Mouse (Mus musculus) layer of hippocampus, adult 2 months (tissue): ENCODE data around the gene Ltbp1. TPM values are rescaled to one million over a fixed set of nuclear protein-coding genes. Genes with fewer than 3 reads are reported as not detected.
A peak's percentile ranks its signal among the peaks of the same experiment; 100 is the strongest.
"Not testable (repeated sequence)": the region's sequence is repeated elsewhere in the genome, so short reads cannot be mapped to it uniquely, and the experiment has no call there.

Experiments
- DNase-seq, 2 experiments: peaks; one replicate each; pipeline ENCODE4 v3.0.0; 2022; ENCODE audit warnings: low spot score in 2 of 2
- H3K27ac ChIP-seq: fragments of 200-600 bp; 2 replicates; pipeline ENCODE4 v1.8.1; 2022
- H3K4me3 ChIP-seq: fragments of 200-600 bp; 2 replicates; pipeline ENCODE4 v1.8.1; 2022; ENCODE audit warnings: mild to moderate bottlenecking
- CTCF ChIP-seq: fragments of 200-600 bp; conservative IDR thresholded peaks from 2 replicates; pipeline ENCODE4 v1.8.1; 2022; ENCODE audit warnings: antibody characterized with exemption, mild to moderate bottlenecking, moderate library complexity
- total RNA-seq, 2 experiments: library from RNA; stranded (reverse); gene quantifications; 2 replicates each; pipeline ENCODE4 v1.2.3; 2021

The Ltbp1 gene
- total RNA-seq, 2 experiments from 2014 or later, result 6.3 to 7.4 TPM

DNA sequence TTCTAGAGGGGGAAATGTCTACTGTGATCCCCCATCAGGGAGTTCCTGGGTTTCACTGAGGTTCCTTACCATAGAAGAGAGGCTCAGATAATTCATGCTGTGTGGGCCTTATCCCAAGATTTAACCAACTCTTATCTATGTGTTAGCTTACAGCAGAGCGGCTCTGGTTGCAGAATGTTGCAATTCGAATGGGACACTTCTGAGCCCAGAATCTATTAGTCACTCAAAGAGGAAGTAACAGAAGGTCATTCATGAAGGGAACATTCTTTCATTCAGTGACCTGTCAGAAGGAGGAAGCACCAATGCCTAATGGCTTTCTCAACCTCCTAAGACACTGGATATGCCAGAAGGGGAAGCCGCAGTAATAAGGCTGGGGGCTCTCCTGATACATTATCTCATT lies 114.1 kb downstream of the Ltbp1 start:
- Histone ChIP-seq H3K4me3 (no peak overlapping the region), H3K27ac (no peak overlapping the region)
- no peak for DNase-seq
- TF ChIP-seq CTCF, result no peak

DNA sequence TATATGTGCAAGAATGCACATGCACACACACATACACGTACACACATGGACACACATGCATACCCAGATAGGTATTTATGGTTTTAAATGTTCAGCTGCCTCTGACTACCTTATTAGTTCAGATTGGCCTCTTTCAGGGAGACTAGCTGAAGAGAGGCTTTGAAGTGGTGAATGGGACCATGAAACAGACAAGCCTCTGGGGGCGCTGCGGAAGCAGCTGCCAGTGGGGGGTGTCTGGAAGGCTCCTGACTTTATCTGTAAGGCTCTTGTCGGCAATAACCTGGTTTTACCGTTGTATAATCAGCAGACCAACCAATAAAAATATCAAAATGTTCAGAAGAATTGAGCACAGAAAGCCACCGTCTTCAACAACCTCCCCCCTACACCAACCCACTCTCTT lies 114.7 kb downstream of the Ltbp1 start:
- peak; percentile 67 for TF ChIP-seq CTCF
- DNase-seq, result no peak
- Histone ChIP-seq H3K27ac (no peak overlapping the region), H3K4me3 (no peak overlapping the region)

DNA sequence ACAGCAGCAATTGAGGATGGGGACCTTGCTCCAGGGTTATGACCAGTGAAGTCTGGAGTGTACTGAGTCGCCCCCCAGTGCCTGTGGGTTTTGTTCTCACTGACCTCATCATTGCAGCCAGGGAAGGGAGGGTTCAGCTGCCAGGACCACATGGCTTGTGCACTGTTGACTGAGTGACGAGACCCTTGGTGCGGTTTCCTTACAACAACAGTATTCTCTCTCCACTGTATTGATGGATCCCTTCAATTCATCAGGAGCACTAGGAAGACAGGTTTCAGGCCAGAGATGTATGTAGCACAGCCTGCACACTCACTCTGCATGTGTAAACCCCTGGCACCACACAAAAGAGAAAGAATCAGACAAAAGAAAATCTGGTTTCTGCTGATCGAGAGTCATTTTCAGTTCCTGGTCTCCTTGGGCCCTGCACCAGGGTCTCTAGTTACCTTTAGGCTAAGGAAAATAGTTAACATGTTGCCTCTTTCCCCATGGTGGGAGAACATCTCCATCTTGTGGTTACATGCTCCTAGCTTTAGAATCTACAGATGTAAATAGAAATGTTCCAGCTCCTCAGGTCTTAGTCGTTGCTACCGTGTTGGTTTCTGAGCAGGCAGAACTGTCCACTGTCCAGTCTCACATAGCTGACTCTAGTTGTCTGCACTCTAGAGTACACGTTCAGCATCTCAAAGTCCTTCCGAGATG lies 117.4 kb downstream of the Ltbp1 start:
- TF ChIP-seq CTCF, result peak; percentile 33
- H3K4me3 ChIP-seq, result no peak overlapping the region
- DNase-seq, result no peak
- no peak overlapping the region for H3K27ac ChIP-seq

GRCm38 (mm10) chr17:75128337-75128935 lies 123.1 kb downstream of the Ltbp1 start:
- no peak overlapping the region for H3K27ac ChIP-seq
- TF ChIP-seq CTCF, result peak; percentile 69
- H3K4me3 ChIP-seq, result no peak overlapping the region
- no peak for DNase-seq

DNA sequence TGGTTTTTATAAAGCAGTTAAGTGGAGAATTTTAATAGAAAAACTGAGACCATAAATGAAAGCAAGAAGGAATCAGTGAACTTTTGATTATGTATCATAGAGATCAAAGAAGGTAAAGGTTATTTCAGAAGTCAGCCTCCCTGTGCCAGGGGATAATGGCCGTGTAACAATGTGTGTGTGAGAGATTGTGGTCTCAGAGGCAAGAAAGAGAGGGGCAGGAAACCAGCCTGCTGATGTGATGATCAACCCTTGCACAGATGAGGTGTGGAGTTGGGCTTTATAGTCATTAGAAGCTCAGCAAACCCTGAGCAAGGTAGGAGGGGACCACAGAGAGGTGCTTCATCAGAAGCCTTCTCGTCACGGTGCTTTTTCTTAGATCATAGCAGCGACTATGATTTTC lies 128.6 kb downstream of the Ltbp1 start:
- H3K27ac ChIP-seq, result no peak overlapping the region
- no peak for DNase-seq
- no peak for TF ChIP-seq CTCF
- no peak overlapping the region for H3K4me3 ChIP-seq

DNA sequence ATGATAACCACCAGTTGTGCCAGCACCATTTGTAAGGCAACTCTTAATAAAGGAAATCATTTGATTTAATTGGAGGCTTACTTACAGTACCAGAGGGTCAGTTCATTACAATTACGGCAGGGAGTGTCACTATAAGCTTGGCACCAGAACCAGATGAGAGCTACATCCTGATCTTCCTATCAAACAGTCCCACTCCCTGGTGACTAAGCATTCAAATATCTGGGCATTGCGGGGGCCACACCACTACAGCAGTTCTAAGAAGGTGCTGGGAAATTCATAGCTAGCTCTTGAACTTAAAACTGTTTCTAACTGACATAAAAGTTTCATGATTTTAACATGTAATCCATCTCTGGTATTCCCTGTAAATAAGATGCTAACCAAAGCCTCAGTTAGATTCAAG lies 134.4 kb downstream of the Ltbp1 start:
- no peak for DNase-seq
- TF ChIP-seq CTCF, result no peak
- Histone ChIP-seq H3K4me3 (no peak overlapping the region), H3K27ac (no peak overlapping the region)

GRCm38 (mm10) chr17:75142845-75143244 lies 137.5 kb downstream of the Ltbp1 start:
- not testable (repeated sequence) for DNase-seq, H3K27ac ChIP-seq, H3K4me3 ChIP-seq

GRCm38 (mm10) chr17:75143927-75144326 lies 138.6 kb downstream of the Ltbp1 start:
- no peak for TF ChIP-seq CTCF

DNA sequence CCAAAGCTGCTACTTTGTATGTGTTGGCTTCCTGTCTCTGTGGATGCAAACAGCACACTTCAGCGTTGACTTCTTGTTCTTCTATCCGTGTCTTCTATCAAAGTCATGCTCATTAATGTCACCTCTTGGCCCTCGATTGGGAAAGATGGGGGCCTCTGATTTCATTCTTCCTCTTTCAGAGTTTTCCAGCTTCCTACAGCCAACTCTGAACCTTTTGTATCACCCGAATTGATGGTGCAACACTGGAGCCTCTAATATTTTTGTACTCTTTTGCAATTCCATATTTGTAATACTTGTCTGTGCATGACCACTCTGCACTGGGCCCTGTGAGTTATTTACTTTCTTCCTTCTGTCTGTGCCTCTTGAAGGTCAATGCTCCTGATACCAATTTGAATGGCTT lies 141.8 kb downstream of the Ltbp1 start:
- Histone ChIP-seq H3K4me3 (no peak overlapping the region), H3K27ac (no peak overlapping the region)
- no peak for DNase-seq
- no peak for TF ChIP-seq CTCF

More at GRCm38 (mm10) chr17:75143927-75144326, 138.6 kb downstream of the Ltbp1 start:
- DNase-seq, result no peak
- Histone ChIP-seq H3K4me3 (no peak overlapping the region), H3K27ac (no peak overlapping the region)

DNA sequence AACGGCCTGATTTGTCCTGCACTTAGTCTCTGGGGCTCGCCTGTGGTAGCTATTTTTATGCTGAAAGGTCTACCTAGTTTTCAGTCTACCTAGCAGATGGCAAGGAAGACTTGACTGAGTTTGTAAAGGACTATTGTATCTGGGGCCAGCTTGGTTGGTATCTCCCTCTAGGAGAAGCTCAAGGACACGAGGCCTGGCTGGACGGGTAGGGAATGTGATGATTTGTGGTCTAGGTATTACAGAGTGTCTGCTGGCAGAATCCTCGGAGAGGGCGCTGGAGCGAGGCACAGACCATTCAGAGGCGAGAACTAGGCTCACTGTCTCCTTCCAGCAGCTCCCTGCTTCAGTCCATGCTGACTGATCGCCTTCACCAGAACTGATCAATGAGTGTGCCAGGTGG lies 146.4 kb downstream of the Ltbp1 start:
- no peak for TF ChIP-seq CTCF
- H3K4me3 ChIP-seq, result no peak overlapping the region
- no peak for DNase-seq
- H3K27ac ChIP-seq, result no peak overlapping the region

- Histone ChIP-seq H3K27ac (no peak overlapping the region), H3K4me3 (no peak overlapping the region)
- DNase-seq, result no peak
- no peak for TF ChIP-seq CTCF
Observed at GRCm38 (mm10) chr17:75153088-75153487, 147.7 kb downstream of the Ltbp1 start.

DNA sequence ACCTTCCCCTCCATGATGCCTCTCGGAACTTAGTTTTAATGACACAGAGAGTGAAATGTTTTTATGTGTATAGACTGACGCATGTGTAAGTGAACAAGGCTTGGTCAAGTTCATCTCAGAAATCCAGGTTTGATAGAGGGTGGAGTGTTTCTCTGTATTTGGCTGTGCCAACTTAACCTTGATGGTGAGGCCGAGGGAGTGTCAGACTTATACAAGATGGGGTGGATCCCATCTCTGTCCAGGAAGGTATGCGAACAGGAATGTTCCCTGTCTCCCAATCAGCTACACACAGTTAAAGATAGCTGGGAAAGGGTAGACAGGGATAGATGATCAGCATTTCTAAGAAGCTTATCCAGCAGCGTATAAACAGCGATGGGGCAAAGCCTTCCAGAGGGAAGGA lies 153.0 kb downstream of the Ltbp1 start:
- H3K27ac ChIP-seq, result no peak overlapping the region
- TF ChIP-seq CTCF, result no peak
- H3K4me3 ChIP-seq, result no peak overlapping the region
- no peak for DNase-seq

DNA sequence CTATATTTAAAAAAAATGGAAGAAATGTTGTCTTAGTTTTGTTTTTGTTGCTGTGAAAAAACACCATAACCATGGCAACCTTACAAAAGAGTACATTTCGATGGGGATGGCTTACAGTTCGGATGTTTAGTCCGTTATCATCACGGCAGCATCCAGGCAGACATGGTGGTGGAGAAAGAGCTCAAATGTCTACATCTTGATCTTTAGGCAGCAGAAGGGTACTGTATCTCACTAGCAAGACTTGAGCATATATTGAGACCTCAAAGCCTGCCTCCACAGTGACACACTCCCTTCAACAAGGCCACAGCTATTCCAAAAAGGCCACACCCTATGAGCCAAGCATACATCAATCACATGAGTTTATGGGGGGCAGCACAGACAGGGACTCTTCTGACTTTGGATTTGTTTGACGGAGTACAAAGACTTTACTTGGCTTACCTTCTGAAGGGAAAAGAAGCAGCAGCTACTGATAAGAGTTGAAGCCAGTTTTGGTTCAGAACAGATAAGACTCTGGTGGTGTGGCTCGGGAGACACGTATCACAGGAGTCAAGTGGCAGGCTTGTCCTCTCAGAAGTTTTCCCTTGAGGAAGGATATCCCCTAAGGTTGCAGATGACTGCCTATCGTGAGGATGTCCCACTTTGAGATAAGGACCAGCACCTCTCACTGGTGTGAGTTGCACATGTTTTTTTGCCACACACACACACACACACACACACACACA lies 153.9 kb downstream of the Ltbp1 start:
- DNase-seq, result no peak
- H3K4me3 ChIP-seq, result no peak overlapping the region
- H3K27ac ChIP-seq, result no peak overlapping the region
- no peak for TF ChIP-seq CTCF

DNA sequence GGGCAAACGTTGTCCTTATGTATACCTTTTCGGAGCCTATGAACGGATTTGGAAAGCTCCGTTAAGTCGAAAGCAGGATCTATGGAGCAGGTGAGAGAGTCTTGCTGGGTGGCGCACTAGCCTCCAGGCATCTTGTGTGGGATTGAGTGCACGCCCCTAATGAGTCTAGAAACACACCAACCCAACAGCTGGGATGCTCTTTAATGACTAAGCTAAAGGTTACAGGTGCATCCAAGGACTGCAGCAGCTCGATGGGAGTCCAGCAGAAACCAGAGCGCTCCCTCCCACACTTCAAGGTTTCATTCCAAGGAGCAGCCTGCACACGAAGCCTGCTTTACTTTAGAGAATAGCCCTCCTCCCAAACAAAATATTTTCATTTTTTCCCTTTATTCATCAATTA lies 155.7 kb downstream of the Ltbp1 start:
- no peak overlapping the region for H3K4me3 ChIP-seq
- TF ChIP-seq CTCF, result no peak
- DNase-seq, result no peak
- H3K27ac ChIP-seq, result no peak overlapping the region
